Mouse (Mus musculus): ENCODE data around the gene Gm21698. TPM values are rescaled to one million over a fixed set of nuclear protein-coding genes. Genes with fewer than 3 reads are reported as not detected.

Gm21698 gene
- polyA plus RNA-seq (2012; rRNA removed; ENCODE audit: low replicate concordance): not detected in 2 replicates

DNA sequence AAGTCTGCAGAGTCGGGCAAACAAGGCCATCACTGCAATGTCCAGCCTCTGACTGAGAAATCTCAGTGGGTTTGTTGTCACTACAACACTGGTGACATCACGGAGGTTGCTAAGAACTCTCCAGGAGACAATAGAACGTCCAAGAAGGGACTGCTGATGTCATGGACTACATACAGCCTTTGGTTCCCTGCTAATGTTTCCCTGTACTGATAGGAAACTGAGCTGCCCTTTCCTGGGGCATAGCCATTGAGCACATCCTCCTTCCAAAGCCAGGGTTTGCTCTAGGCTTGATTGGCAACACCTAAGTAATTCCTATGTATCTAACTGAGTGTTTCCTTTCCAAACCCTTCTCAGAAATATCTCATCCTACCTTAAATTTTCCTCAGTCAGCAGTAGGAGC lies at the start of gene Gm21698:
Gm21698 (minus strand) TSS at position 101 of the 400 bp plus-strand sequence.

DNA sequence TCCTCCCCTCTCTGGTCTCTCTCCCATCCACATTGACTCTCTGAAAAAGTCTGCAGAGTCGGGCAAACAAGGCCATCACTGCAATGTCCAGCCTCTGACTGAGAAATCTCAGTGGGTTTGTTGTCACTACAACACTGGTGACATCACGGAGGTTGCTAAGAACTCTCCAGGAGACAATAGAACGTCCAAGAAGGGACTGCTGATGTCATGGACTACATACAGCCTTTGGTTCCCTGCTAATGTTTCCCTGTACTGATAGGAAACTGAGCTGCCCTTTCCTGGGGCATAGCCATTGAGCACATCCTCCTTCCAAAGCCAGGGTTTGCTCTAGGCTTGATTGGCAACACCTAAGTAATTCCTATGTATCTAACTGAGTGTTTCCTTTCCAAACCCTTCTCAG lies 34.4 kb upstream of the Gm21698 start, which contains the start of gene Gm5862:
Gm5862 (minus strand) TSS at position 101 of the 400 bp plus-strand sequence.

DNA sequence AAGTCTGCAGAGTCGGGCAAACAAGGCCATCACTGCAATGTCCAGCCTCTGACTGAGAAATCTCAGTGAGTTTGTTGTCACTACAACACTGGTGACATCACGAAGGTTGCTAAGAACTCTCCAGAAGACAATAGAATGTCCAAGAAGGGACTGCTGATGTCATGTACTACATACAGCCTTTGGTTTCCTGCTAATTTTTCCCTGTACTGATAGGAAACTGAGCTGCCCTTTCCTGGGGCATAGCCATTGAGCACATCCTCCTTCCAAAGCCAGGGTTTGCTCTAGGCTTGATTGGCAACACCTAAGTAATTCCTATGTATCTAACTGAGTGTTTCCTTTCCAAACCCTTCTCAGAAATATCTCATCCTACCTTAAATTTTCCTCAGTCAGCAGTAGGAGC lies 16.2 kb upstream of the Gm21698 start, which contains the start of gene Gm1979:
Gm1979 (minus strand) TSS at position 101 of the 400 bp plus-strand sequence.

DNA sequence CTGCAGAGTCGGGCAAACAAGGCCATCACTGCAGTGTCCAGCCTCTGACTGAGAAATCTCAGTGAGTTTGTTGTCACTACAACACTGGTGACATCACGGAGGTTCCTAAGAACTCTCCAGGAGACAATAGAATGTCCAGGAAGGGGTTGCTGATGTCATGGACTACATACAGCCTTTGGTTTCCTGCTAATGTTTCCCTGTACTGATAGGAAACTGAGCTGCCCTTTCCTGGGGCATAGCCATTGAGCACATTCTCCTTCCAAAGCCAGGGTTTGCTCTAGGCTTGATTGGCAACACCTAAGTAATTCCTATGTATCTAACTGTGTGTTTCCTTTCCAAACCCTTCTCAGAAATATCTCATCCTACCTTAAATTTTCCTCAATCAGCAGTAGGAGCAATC lies 15.9 kb downstream of the Gm21698 start, which contains the start of gene Gm21680:
Gm21680 (minus strand) TSS at position 101 of the 400 bp plus-strand sequence.

DNA sequence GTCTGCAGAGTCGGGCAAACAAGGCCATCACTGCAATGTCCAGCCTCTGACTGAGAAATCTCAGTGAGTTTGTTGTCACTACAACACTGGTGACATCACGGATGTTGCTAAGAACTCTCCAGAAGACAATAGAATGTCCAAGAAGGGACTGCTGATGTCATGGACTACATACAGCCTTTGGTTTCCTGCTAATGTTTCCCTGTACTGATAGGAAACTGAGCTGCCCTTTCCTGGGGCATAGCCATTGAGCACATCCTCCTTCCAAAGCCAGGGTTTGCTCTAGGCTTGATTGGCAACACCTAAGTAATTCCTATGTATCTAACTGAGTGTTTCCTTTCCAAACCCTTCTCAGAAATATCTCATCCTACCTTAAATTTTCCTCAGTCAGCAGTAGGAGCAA lies 34.1 kb downstream of the Gm21698 start, which contains the start of gene Gm21671:
Gm21671 (minus strand) TSS at position 101 of the 400 bp plus-strand sequence.

DNA sequence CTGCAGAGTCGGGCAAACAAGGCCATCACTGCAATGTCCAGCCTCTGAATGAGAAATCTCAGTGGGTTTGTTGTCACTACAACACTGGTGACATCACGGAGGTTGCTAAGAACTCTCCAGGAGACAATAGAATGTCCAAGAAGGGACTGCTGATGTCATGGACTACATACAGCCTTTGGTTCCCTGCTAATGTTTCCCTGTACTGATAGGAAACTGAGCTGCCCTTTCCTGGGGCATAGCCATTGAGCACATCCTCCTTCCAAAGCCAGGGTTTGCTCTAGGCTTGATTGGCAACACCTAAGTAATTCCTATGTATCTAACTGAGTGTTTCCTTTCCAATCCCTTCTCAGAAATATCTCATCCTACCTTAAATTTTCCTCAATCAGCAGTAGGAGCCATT lies 46.2 kb downstream of the Gm21698 start, which contains the start of gene Gm21663:
Gm21663 (minus strand) TSS at position 101 of the 400 bp plus-strand sequence.

Other genes with a start within 250 kb of the Gm21698 start
- 3.5 and 4.2 TPM in 2 replicates for gene Actr3b, start 228.7 kb downstream of the Gm21698 start, polyA plus RNA-seq (2012; rRNA removed; ENCODE audit: low replicate concordance)
- not detected in 2 replicates for gene Gm21663, start 46.3 kb downstream of the Gm21698 start, polyA plus RNA-seq (2012; rRNA removed; ENCODE audit: low replicate concordance)
- gene Gm21671, start 34.2 kb downstream of the Gm21698 start, polyA plus RNA-seq (2012; rRNA removed; ENCODE audit: low replicate concordance): not detected in 2 replicates
- gene Gm21680, start 16.0 kb downstream of the Gm21698 start, polyA plus RNA-seq (2012; rRNA removed; ENCODE audit: low replicate concordance): not detected in 2 replicates
- not detected in 2 replicates for gene Gm1979, start 16.1 kb upstream of the Gm21698 start, polyA plus RNA-seq (2012; rRNA removed; ENCODE audit: low replicate concordance)
- gene Gm5862, start 34.3 kb upstream of the Gm21698 start, polyA plus RNA-seq (2012; rRNA removed; ENCODE audit: low replicate concordance): not detected in 2 replicates
- gene Speer4a, start 50.9 kb upstream of the Gm21698 start, polyA plus RNA-seq (2012; rRNA removed; ENCODE audit: low replicate concordance): not detected in 2 replicates
- not detected in 2 replicates for gene Gm7347, start 69.9 kb upstream of the Gm21698 start, polyA plus RNA-seq (2012; rRNA removed; ENCODE audit: low replicate concordance)
- not detected in 2 replicates for gene Gm10471, start 100.6 kb upstream of the Gm21698 start, polyA plus RNA-seq (2012; rRNA removed; ENCODE audit: low replicate concordance)
- gene 5031410I06Rik, start 116.7 kb upstream of the Gm21698 start, polyA plus RNA-seq (2012; rRNA removed; ENCODE audit: low replicate concordance): not detected in 2 replicates
- gene Gm10220, start 132.8 kb upstream of the Gm21698 start, polyA plus RNA-seq (2012; rRNA removed; ENCODE audit: low replicate concordance): not detected in 2 replicates

Data from subcutaneous adipose tissue, adult 2 months (tissue).